Mouse (Mus musculus) CH12.LX (cell line): ENCODE measurements around the gene Nol10.

Source experiments
- CHD2 ChIP-seq: IDR thresholded peaks from 2 replicates; pipeline ENCODE4 v1.6.1; 2011; ENCODE audit warnings: low read length, improper control_type of control experiment
- CTCF ChIP-seq, 2 experiments: IDR thresholded peaks in 1 of 2; conservative IDR thresholded peaks in 1 of 2; 2 replicates each; pipeline ENCODE4 v1.5.1; 2011 to 2012; ENCODE audit warnings: low read depth in 2 of 2, low read length in 2 of 2, improper control_type of control experiment in 1 of 2, inconsistent platforms in 1 of 2, mild to moderate bottlenecking in 1 of 2, moderate library complexity in 1 of 2
- EP300 ChIP-seq: IDR thresholded peaks from 2 replicates; pipeline ENCODE4 v1.6.1; 2011; ENCODE audit warnings: low read length, improper control_type of control experiment
- HCFC1 ChIP-seq: IDR thresholded peaks from 2 replicates; pipeline ENCODE4 v1.6.1; 2012; ENCODE audit warnings: low read depth, mild to moderate bottlenecking, inconsistent platforms, low read length, improper control_type of control experiment
- KAT2A ChIP-seq: IDR thresholded peaks from 2 replicates; pipeline ENCODE4 v1.6.1; 2012; ENCODE audit warnings: low read length, improper control_type of control experiment, inconsistent platforms; ENCODE audit not compliant: insufficient replicate concordance
- NELFE ChIP-seq: IDR thresholded peaks from 2 replicates; pipeline ENCODE4 v1.6.1; 2011; ENCODE audit warnings: low read depth, low read length, improper control_type of control experiment
- POLR2A ChIP-seq: IDR thresholded peaks from 2 replicates; pipeline ENCODE4 v1.6.1; 2011; ENCODE audit warnings: low read depth, mild to moderate bottlenecking, improper control_type of control experiment, low read length
- RCOR1 ChIP-seq: conservative IDR thresholded peaks from 2 replicates; pipeline ENCODE4 v1.6.1; 2012; ENCODE audit warnings: low read depth, mild to moderate bottlenecking, inconsistent platforms, low read length, improper control_type of control experiment
- USF1 ChIP-seq: IDR thresholded peaks from 2 replicates; pipeline ENCODE4 v1.6.1; 2014; ENCODE audit warnings: low read depth, mild to moderate bottlenecking, inconsistent platforms, low read length, improper control_type of control experiment
- ZC3H11A ChIP-seq: IDR thresholded peaks from 2 replicates; pipeline ENCODE4 v1.6.1; 2012; ENCODE audit warnings: low read depth, mild to moderate bottlenecking, inconsistent platforms, low read length, improper control_type of control experiment
- ZKSCAN1 ChIP-seq: IDR thresholded peaks from 2 replicates; pipeline ENCODE4 v1.6.1; 2012; ENCODE audit warnings: low read depth, inconsistent platforms, low read length, improper control_type of control experiment, borderline replicate concordance

DNA sequence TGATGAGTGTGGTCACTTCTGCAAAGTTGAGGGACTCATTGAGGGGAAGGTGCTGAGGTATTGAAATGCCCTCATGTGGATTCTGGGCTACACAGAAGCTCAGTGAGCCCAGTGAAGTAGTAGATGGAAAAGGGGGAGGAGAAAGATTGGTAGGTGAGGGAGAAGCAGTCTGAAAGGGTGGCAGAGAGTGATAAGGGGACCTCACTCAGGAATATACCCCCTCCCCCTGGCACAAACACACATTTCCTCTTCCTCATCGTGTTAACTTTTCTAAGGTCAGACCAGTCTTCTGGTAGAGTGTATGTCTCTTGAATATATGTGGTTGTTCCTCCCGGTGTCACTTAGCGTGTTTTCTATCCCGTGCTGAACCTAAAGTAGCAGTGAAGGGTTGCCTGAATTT, 27.0 kb downstream of the Nol10 start:
- no peak for TF ChIP-seq NELFE
- TF ChIP-seq POLR2A, result no peak
- no peak for TF ChIP-seq EP300
- no peak for TF ChIP-seq CHD2
- no peak for TF ChIP-seq RCOR1
- TF ChIP-seq CTCF (conservative IDR thresholded peaks at IDR 0.05 in 1 of 2, IDR thresholded peaks at IDR 0.05 in 1 of 2; ENCODE audit: low read depth in 2 of 2, low read length in 2 of 2), result no peak
- TF ChIP-seq HCFC1, result no peak
- no peak for TF ChIP-seq ZKSCAN1
- TF ChIP-seq KAT2A, result no peak
- no peak for TF ChIP-seq ZC3H11A
- TF ChIP-seq USF1, result no peak
